Mouse (Mus musculus): ENCODE measurements around the gene Gpd2.
A peak's percentile ranks its signal among the peaks of the same experiment; 100 is the strongest.

The Gpd2 gene

DNA sequence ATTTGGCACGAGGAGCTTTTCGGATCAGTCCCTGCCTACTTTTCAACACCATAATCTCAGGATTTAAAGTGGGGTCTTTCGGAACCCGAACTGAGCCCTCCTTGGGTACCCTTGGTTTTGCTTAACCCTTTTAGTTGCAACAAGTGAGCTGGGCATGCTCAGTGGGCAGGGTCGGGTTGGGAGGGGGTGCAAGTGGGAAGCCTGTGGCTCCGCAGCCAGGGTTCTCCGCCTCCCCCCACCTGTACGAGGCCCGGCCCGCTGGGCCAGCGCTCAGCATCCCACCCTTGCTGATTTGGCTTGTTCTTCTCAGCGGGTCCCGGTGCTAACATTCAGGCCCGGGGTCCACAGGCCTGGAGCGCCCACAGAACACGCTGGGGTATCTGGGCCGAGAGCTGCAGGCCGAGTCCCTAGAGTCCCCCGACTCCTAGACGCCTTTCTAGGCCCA lies at the start of gene Gpd2:
Gpd2 (plus strand) TSS at position 161 of the 445 bp plus-strand sequence.
- no peak for DNase-seq

GRCm38 (mm10) chr2:57188237-57188636 lies 49.2 kb upstream of the Gpd2 start:
- no peak for DNase-seq

- DNase-seq, result no peak
Observed at GRCm38 (mm10) chr2:57190884-57191283, 46.6 kb upstream of the Gpd2 start.

DNA sequence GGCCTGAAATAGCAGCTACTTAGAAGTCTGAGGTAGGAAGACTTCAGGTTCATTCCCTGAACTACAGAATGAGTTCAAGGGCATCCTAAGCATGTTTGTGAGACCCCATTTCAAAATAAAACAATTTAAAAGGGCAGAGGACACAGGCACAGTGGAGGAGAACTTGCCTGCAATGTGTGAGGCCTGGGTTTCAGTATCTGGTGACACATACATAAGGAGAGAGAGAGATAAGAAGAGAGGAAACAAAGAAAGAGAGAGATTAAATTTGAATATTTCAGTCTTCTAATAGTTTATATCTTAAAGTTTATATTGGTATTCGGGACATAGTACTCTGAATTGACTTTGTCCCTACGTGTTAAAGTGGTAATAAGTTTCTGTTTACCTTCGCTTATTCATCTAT lies 38.4 kb upstream of the Gpd2 start:
- no peak for DNase-seq

GRCm38 (mm10) chr2:57208472-57209083 lies 28.9 kb upstream of the Gpd2 start:
- DNase-seq, result no peak

- DNase-seq, result no peak
Observed at GRCm38 (mm10) chr2:57211049-57212001, 26.1 kb upstream of the Gpd2 start.

GRCm38 (mm10) chr2:57213364-57213763 lies 24.1 kb upstream of the Gpd2 start:
- no peak for DNase-seq

GRCm38 (mm10) chr2:57223288-57224026 lies 14.0 kb upstream of the Gpd2 start:
- DNase-seq, result no peak

DNA sequence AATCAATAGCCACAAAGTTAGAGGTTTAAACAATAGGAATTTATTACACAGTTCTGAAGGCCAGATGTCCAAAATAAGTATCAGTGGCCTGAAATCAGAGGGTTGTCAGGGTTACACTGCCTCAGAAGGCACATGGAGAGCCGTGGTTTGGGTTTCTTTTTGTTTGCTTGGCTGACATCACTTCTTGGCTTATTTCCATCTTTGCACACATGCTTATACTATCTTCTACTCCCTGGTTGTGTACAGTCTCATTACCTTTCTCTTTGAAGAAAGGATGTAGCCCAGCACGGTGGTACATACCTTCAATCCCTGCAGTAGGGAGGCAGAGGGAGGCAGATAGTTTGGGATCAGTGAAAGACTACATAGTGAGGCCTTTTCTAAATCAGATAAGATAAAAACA lies 12.2 kb upstream of the Gpd2 start:
- no peak for DNase-seq

DNA sequence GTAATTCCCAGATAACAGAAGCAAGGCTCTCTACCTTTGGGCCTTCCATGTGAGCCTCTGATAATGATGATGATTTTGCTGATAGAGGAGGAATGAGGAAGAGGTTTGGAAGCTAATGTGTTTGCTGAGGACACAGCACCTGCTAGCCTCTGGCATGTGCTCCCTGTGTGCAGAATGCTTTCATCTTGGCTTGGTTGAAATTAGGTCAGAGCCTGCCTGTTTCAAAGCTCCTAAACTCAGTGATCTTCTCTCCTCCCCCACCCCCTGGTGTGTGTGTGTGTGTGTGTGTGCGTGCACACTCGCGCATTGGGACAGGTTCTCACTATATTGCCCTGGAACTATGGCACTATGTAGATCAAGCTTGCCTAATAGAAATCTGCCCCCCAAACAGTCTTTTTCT lies 10.0 kb upstream of the Gpd2 start:
- DNase-seq, result peak; percentile 4 to 9

DNA sequence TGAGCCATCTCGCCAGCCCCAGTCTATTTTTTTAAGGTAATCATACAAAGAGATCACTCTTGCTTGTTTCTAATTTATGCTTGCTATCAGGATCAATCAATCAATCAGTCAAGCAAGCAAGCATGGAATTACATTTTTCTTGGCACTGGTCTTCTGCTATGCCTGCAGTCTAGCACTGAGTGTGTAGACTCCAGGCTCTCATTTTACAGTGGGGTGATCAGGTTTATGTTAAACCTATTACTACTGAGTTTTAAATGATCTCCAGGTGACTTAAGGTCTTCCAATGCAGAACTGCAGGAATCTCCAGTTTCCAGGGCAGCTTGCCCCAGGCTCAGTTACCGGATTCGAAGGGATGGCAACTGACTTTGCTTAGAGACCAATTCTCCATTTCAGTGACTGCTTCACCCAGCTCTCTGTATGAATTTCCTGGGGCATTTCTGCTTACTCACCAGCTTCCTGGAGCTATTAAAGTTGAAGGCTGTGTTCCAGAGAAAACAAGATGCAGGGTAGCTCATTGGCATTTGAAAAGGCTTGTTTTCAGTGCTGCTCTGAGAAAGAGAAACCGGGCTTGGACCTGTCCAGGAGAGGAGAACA lies 7.7 kb upstream of the Gpd2 start:
- no peak for DNase-seq

GRCm38 (mm10) chr2:57231432-57231831 lies 6.0 kb upstream of the Gpd2 start:
- DNase-seq, result no peak

DNA sequence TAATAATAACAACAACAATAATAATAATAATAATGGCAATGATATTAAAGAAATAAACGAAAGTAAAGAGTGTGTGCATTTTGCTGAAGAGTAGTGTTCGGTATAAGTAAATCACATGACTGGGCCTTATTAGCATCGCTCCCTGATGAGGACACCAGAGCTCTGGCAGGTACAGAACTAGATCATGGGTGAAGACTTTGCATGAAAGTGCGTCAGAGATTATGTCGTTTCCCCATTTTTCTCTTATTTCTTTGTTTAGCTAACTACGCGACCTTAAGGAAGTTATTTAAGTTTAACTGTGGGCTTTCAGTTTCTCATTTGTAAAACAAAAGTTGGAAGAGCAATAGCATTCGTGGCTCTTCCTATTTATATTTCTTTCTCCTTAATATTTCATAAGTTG lies 5.1 kb upstream of the Gpd2 start:
- no peak for DNase-seq

GRCm38 (mm10) chr2:57236246-57236645 lies 1.2 kb upstream of the Gpd2 start:
- no peak for DNase-seq

GRCm38 (mm10) chr2:57237026-57237425 lies 409 bp upstream of the Gpd2 start:
- no peak for DNase-seq

DNA sequence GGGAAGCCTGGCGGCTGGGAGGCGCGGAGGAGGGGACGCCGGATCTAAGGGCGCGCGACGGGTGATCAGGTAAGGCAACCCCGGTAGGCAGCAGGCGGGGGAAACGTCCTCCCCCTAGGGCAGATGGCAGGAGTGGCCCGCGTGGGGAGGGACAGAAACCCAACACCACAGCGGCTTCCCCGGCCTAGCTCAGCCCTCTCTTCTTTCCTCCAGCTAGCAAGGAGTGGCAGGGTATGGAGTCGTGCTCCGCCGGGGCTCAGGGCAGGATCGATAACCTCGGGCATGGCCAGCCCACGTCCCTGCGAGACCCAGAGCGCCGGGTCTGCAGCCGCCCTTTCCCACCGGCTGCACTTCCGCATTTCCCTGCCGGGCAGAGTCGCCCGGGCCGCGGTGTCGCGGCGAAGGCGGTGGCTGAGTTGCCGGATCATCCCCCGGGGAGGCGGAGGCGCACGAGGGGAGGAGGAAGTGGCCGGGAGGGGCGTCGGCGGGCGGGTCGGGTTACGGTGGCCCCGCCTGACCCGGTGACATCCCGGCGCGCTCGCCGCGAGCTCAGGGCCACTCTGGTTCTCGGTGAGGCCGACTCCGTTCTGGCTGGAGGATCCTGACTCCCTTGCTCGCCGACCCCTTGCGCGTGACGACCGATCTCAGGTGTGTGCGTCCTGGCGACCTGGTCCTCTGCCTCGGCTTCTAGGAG lies 632 bp downstream of the Gpd2 start:
- peak; percentile 87 to 88 for DNase-seq

- DNase-seq, result peak; percentile 78 to 81
Observed at GRCm38 (mm10) chr2:57238614-57239165, 1.3 kb downstream of the Gpd2 start.

DNA sequence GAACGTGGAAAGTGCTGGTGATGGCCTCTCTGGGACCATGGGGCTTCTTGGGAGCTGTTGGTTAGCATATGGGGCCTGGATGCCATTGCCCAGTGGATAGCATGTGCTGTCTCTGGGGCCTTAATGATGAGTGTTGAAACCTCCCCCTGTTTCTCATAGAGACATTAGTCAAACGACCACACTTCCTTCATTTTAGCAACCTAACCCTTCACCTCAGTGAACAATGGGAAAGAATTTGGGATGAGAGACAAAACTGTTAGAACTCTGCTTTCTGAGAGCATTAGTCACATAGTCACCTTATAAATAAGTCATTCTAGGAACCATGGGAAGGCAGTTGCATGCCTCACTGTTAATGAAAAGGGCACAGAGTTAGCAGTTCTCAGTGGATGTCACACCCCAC lies 1.9 kb downstream of the Gpd2 start:
- DNase-seq, result no peak

DNA sequence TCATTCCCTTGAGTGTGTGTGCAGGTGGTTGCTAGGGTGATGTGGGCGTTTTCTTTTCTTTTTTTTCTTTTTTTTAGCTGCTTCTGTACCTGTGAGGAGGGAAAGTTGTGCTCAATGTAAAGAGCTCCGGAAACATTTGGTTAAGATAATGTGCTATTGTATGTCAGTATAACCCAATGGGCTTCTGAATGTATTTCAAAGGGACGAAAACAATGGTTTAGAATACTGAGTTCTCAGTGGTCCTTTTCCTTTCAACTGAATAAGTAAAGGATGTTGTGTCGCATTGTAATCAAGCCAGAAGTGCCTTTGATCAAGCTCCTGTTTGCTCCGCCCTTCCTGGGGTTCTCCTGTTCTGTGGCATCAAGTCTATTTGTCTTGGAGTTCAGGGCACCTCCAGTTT lies 6.6 kb downstream of the Gpd2 start:
- DNase-seq, result no peak

DNA sequence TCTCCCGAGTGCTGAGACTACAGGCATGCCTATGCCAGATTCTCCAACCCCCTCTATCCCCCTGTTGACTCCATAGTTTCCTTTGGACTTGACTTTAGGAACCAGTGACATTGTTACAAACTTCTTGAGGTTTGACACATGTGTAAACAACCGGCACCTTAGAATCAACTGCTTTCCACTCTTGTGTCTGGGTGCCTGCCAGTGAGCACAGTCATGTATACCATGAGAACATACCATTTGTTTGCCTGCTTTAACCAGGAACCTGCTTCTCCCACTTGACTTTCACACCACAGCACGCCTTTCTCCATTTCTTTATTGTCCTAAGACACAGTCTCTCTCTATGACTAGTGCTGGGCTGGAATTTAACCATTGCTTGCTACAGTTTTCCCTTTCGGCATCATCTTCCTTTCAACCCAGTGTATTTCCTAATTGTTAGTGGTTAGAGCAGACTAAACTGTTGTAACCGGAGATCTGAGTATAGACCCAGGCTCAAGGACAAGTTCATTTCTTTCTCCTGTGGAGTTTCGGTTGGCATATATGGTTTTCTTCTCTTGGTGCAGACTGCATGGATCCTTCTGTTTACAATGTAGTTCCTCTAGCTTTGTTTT lies 8.4 kb downstream of the Gpd2 start:
- no peak for DNase-seq

GRCm38 (mm10) chr2:57250113-57250512 lies 12.7 kb downstream of the Gpd2 start:
- no peak for DNase-seq
